Mouse (Mus musculus) CH12F3 (cell line): ENCODE data around the gene Tmem86b.
"Not testable (repeated sequence)": the region's sequence is repeated elsewhere in the genome, so short reads cannot be mapped to it uniquely, and the experiment has no call there.

Experiments used
- in situ Hi-C: fragments of 300-500 bp; cut with MboI; formaldehyde crosslinking; loops from 2 replicates; pipeline ENCODE4 v1.14.3; 2020; ENCODE audit warnings: low sequenced_read_pairs

Tmem86b gene

GRCm38 (mm10) chr7:4581481-4581880 is 49.7 kb downstream of the Tmem86b start:
- in situ Hi-C loops, result not testable (repeated sequence)
